Mouse (Mus musculus) embryonic facial prominence, embryonic 10.5 days (tissue): ENCODE results near the gene Fads2. TPM values are rescaled to one million over a fixed set of nuclear protein-coding genes. Genes with fewer than 3 reads are reported as not detected.

Source experiments
- DNase-seq: peaks from one replicate; pipeline ENCODE4 v3.0.0-alpha.2; 2017; ENCODE audit warnings: low spot score
- H3K27ac ChIP-seq: fragments of 300-500 bp; sonication (generic); replicated peaks from 2 replicates; pipeline ENCODE4 v1.5.1; 2016; ENCODE audit warnings: mild to moderate bottlenecking
- H3K27me3 ChIP-seq: fragments of 300-500 bp; sonication (generic); replicated peaks from 2 replicates; pipeline ENCODE4 v1.6.1; 2016; ENCODE audit warnings: low read depth, mild to moderate bottlenecking; ENCODE audit not compliant: poor library complexity, severe bottlenecking
- H3K36me3 ChIP-seq: fragments of 300-500 bp; sonication (generic); replicated peaks from 2 replicates; pipeline ENCODE4 v1.6.1; 2016; ENCODE audit warnings: mild to moderate bottlenecking, moderate library complexity
- H3K4me1 ChIP-seq: fragments of 300-500 bp; sonication (generic); 2 replicates; pipeline ENCODE4 v1.6.1; 2016
- H3K4me3 ChIP-seq: fragments of 300-500 bp; sonication (generic); 2 replicates; pipeline ENCODE4 v1.5.1; 2016; ENCODE audit warnings: mild to moderate bottlenecking, moderate library complexity
- H3K9me3 ChIP-seq: fragments of 300-500 bp; sonication (generic); 2 replicates; pipeline ENCODE4 v1.6.1; 2016; ENCODE audit warnings: mild to moderate bottlenecking
- WGBS: fragments of 180-500 bp; shearing (Covaris S2); methylation state at CpG from one replicate; pipeline ENCODE4 v1.1.7; 2016; 5-methylcytosine and 5-hydroxymethylcytosine counted together
- polyA plus RNA-seq: library from polyadenylated mRNA; unstranded; fragments of >200 nt; fragmentation: Nextera tagmentation; extraction: Ambion mirVana; gene quantifications from 2 replicates; pipeline ENCODE4 v1.2.1, GENCODE M21; 2016

Gene Fads2
- polyA plus RNA-seq, 1 experiment from 2014 or later = 160 TPM

GRCm38 (mm10) chr19:10057486-10058351, 43.8 kb downstream of the Fads2 start:
- Histone ChIP-seq H3K27me3 (no peaks in the 10 kb centered on the region), H3K36me3 (peaks cover 30% of the 10 kb centered on the region), H3K4me1 (peaks cover 13% of the 10 kb centered on the region; the same call in 1 of the 2 replicates), H3K9me3 (no peaks in the 10 kb centered on the region), H3K27ac (no peak overlapping the region), H3K4me3 (no peak overlapping the region)
- 74% methylated on average over 11 of the region's 11 CpGs for WGBS
- DNase-seq = no peak

GRCm38 (mm10) chr19:10056686-10057085, 44.9 kb downstream of the Fads2 start:
- no peak overlapping the region for H3K27ac ChIP-seq
- WGBS = 90% methylated on average over 3 of the region's 3 CpGs
- H3K27me3 ChIP-seq = no peaks in the 10 kb centered on the region; the same call in 1 of the 2 replicates
- H3K4me3 ChIP-seq = no peak overlapping the region
- peaks cover 19% of the 10 kb centered on the region for H3K36me3 ChIP-seq
- DNase-seq = no peak
- H3K9me3 ChIP-seq = no peaks in the 10 kb centered on the region
- peaks cover 13% of the 10 kb centered on the region; the same call in 1 of the 2 replicates for H3K4me1 ChIP-seq

GRCm38 (mm10) chr19:10055783-10056660, 45.5 kb downstream of the Fads2 start:
- Histone ChIP-seq H3K36me3 (peaks cover 13% of the 10 kb centered on the region), H3K27me3 (no peaks in the 10 kb centered on the region; the same call in 1 of the 2 replicates), H3K27ac (no peak overlapping the region), H3K9me3 (no peaks in the 10 kb centered on the region), H3K4me1 (peaks cover 10% of the 10 kb centered on the region; the same call in 1 of the 2 replicates), H3K4me3 (no peak overlapping the region)
- DNase-seq = no peak
- WGBS = 89% methylated on average over 22 of the region's 22 CpGs

GRCm38 (mm10) chr19:10055261-10055660, 46.3 kb downstream of the Fads2 start:
- WGBS = 86% methylated on average over 3 of the region's 3 CpGs

GRCm38 (mm10) chr19:10054361-10055075, 47.0 kb downstream of the Fads2 start:
- 88% methylated on average over 6 of the region's 6 CpGs for WGBS
- H3K4me3 ChIP-seq = no peak overlapping the region
- H3K27me3 ChIP-seq = no peaks in the 10 kb centered on the region; the same call in 1 of the 2 replicates
- no peaks in the 10 kb centered on the region for H3K9me3 ChIP-seq
- H3K4me1 ChIP-seq = 0 out of 2 replicates have a peak, but pooled peaks cover 2% of the 10 kb centered on the region
- peaks cover 6% of the 10 kb centered on the region; the same call in 1 of the 2 replicates for H3K36me3 ChIP-seq
- no peak overlapping the region for H3K27ac ChIP-seq
- no peak for DNase-seq

More at GRCm38 (mm10) chr19:10055261-10055660, 46.3 kb downstream of the Fads2 start:
- Histone ChIP-seq H3K4me1 (0 out of 2 replicates have a peak, but pooled peaks cover 3% of the 10 kb centered on the region), H3K36me3 (peaks cover 6% of the 10 kb centered on the region; the same call in 1 of the 2 replicates), H3K27me3 (no peaks in the 10 kb centered on the region; the same call in 1 of the 2 replicates), H3K9me3 (no peaks in the 10 kb centered on the region), H3K4me3 (no peak overlapping the region), H3K27ac (no peak overlapping the region)
- DNase-seq = no peak

- Histone ChIP-seq H3K4me1 (0 out of 2 replicates have a peak, but pooled peaks cover 4% of the 10 kb centered on the region), H3K9me3 (no peaks in the 10 kb centered on the region), H3K27me3 (no peaks in the 10 kb centered on the region; the same call in 1 of the 2 replicates), H3K36me3 (peaks cover 6% of the 10 kb centered on the region; the same call in 1 of the 2 replicates), H3K4me3 (no peak overlapping the region), H3K27ac (no peak overlapping the region)
- DNase-seq = no peak
- WGBS = 90% methylated on average over 10 of the region's 10 CpGs
Observed at GRCm38 (mm10) chr19:10053692-10054260, 47.8 kb downstream of the Fads2 start.

- DNase-seq = no peak
- Histone ChIP-seq H3K36me3 (peaks cover 6% of the 10 kb centered on the region; the same call in 1 of the 2 replicates), H3K9me3 (no peaks in the 10 kb centered on the region), H3K27me3 (no peaks in the 10 kb centered on the region; the same call in 1 of the 2 replicates), H3K4me3 (no peak overlapping the region), H3K4me1 (0 out of 2 replicates have a peak, but pooled peaks cover 4% of the 10 kb centered on the region), H3K27ac (no peak overlapping the region)
- 92% methylated on average over 4 of the region's 4 CpGs for WGBS
Observed at GRCm38 (mm10) chr19:10052698-10053097, 48.8 kb downstream of the Fads2 start.

- H3K4me3 ChIP-seq = no peak overlapping the region
- no peak overlapping the region for H3K27ac ChIP-seq
- DNase-seq = no peak
- no peaks in the 10 kb centered on the region; the same call in 1 of the 2 replicates for H3K27me3 ChIP-seq
- H3K9me3 ChIP-seq = no peaks in the 10 kb centered on the region
- 84% methylated on average over 2 of the region's 2 CpGs for WGBS
- peaks cover 6% of the 10 kb centered on the region; the same call in 1 of the 2 replicates for H3K36me3 ChIP-seq
- 0 out of 2 replicates have a peak, but pooled peaks cover 4% of the 10 kb centered on the region for H3K4me1 ChIP-seq
Observed at GRCm38 (mm10) chr19:10050438-10050837, 51.1 kb downstream of the Fads2 start.

GRCm38 (mm10) chr19:10049533-10049932, 52.0 kb downstream of the Fads2 start:
- Histone ChIP-seq H3K27ac (no peak overlapping the region; the same call in 1 of the 2 replicates), H3K4me1 (0 out of 2 replicates have a peak, but pooled peaks cover 4% of the 10 kb centered on the region), H3K36me3 (peaks cover 5% of the 10 kb centered on the region; the same call in 1 of the 2 replicates), H3K4me3 (no peak overlapping the region), H3K27me3 (no peaks in the 10 kb centered on the region; the same call in 1 of the 2 replicates), H3K9me3 (no peaks in the 10 kb centered on the region)
- DNase-seq = no peak

GRCm38 (mm10) chr19:10046983-10047382, 54.6 kb downstream of the Fads2 start:
- no peak overlapping the region for H3K27ac ChIP-seq
- no peaks in the 10 kb centered on the region for H3K9me3 ChIP-seq
- WGBS = 64% methylated on average over 3 of the region's 3 CpGs
- no peak for DNase-seq
- peaks cover 10% of the 10 kb centered on the region for H3K4me1 ChIP-seq
- H3K27me3 ChIP-seq = peaks cover 14% of the 10 kb centered on the region
- H3K36me3 ChIP-seq = no peaks in the 10 kb centered on the region
- no peak overlapping the region for H3K4me3 ChIP-seq

GRCm38 (mm10) chr19:10046346-10046745, 55.2 kb downstream of the Fads2 start:
- H3K4me1 ChIP-seq = peaks cover 16% of the 10 kb centered on the region
- H3K27me3 ChIP-seq = peaks cover 16% of the 10 kb centered on the region
- 77% methylated on average over 4 of the region's 4 CpGs for WGBS
- H3K27ac ChIP-seq = no peak overlapping the region
- no peak for DNase-seq
- no peaks in the 10 kb centered on the region for H3K36me3 ChIP-seq
- H3K4me3 ChIP-seq = no peak overlapping the region
- no peaks in the 10 kb centered on the region for H3K9me3 ChIP-seq
